Mouse (Mus musculus): ENCODE measurements around the gene Rfpl4. TPM values are rescaled to one million over a fixed set of nuclear protein-coding genes. Genes with fewer than 3 reads are reported as not detected.
"Not testable (repeated sequence)": the region's sequence is repeated elsewhere in the genome, so short reads cannot be mapped to it uniquely, and the experiment has no call there.

The Rfpl4 gene
- polyA plus RNA-seq (2015; fragmentation: Nextera tagmentation; extraction: Ambion mirVana) = not detected in 2 replicates

GRCm38 (mm10) chr7:5116850-5117249 lies at the start of gene Rfpl4:
Gene Rfpl4, minus strand, starts transcription at chr7:5116950.
- Histone ChIP-seq H3K27ac (ENCODE audit: low read length) (no peak within 1 kb of the TSS), H3K9ac (ENCODE audit: low read length) (no peak within 1 kb of the TSS), H3K4me2 (ENCODE audit: low read depth, low read length) (no peak within 1 kb of the TSS), H3K27me3 (ENCODE audit: control insufficient read depth, insufficient read depth, low read length) (no peaks in the 10 kb centered on the region), H3K9me3 (replicated peaks; ENCODE audit: control insufficient read depth, low read length) (no peaks in the 10 kb centered on the region), H3K4me3 (replicated peaks; ENCODE audit: low read length) (no peak within 1 kb of the TSS), H3K4me1 (ENCODE audit: control insufficient read depth, insufficient read depth, low read length) (no peaks in the 10 kb centered on the region), H3K36me3 (ENCODE audit: control insufficient read depth, insufficient read depth, low read length) (no peaks in the 10 kb centered on the region)
- WGBS = 76% methylated on average over 3 of the region's 3 CpGs
- ATAC-seq (ENCODE audit: insufficient read depth, low FRiP score) = no peak

- not testable (repeated sequence) for H3K9me3 ChIP-seq (replicated peaks; ENCODE audit: control insufficient read depth, low read length); H3K27ac ChIP-seq (ENCODE audit: low read length); H3K4me3 ChIP-seq (replicated peaks; ENCODE audit: low read length); H3K4me2 ChIP-seq (ENCODE audit: low read depth, low read length); ATAC-seq (ENCODE audit: insufficient read depth, low FRiP score); H3K9ac ChIP-seq (ENCODE audit: low read length); H3K4me1 ChIP-seq (ENCODE audit: control insufficient read depth, insufficient read depth, low read length); H3K27me3 ChIP-seq (ENCODE audit: control insufficient read depth, insufficient read depth, low read length); H3K36me3 ChIP-seq (ENCODE audit: control insufficient read depth, insufficient read depth, low read length)
Measured at GRCm38 (mm10) chr7:5149570-5149969, 32.8 kb upstream of the Rfpl4 start, which contains the start of gene Vmn1r55. Gene Vmn1r55, minus strand, starts transcription at chr7:5149670.

GRCm38 (mm10) chr7:5125549-5126406 lies 9.0 kb upstream of the Rfpl4 start, which contains the start of gene Rasl2-9:
Gene Rasl2-9, minus strand, starts transcription at chr7:5125950.
- H3K27ac ChIP-seq (ENCODE audit: low read length) = no peak within 1 kb of the TSS
- ATAC-seq (ENCODE audit: insufficient read depth, low FRiP score) = peak; percentile 82
- H3K4me2 ChIP-seq (ENCODE audit: low read depth, low read length) = peak within 1 kb of the TSS; percentile 69
- H3K9me3 ChIP-seq (replicated peaks; ENCODE audit: control insufficient read depth, low read length) = no peaks in the 10 kb centered on the region
- peak within 1 kb of the TSS; percentile 60 for H3K9ac ChIP-seq (ENCODE audit: low read length)
- WGBS = 17% methylated on average over 42 of the region's 42 CpGs
- H3K4me1 ChIP-seq (ENCODE audit: control insufficient read depth, insufficient read depth, low read length) = no peaks in the 10 kb centered on the region
- peak within 1 kb of the TSS; percentile 46 for H3K4me3 ChIP-seq (replicated peaks; ENCODE audit: low read length)
- no peaks in the 10 kb centered on the region for H3K36me3 ChIP-seq (ENCODE audit: control insufficient read depth, insufficient read depth, low read length)
- no peaks in the 10 kb centered on the region for H3K27me3 ChIP-seq (ENCODE audit: control insufficient read depth, insufficient read depth, low read length)

- no peaks in the 10 kb centered on the region for H3K36me3 ChIP-seq (ENCODE audit: control insufficient read depth, insufficient read depth, low read length)
- no peak for ATAC-seq (ENCODE audit: insufficient read depth, low FRiP score)
- WGBS = 85% methylated on average over 8 of the region's 8 CpGs
- H3K4me1 ChIP-seq (ENCODE audit: control insufficient read depth, insufficient read depth, low read length) = no peaks in the 10 kb centered on the region
- no peaks in the 10 kb centered on the region for H3K27me3 ChIP-seq (ENCODE audit: control insufficient read depth, insufficient read depth, low read length)
- no peak overlapping the region for H3K9ac ChIP-seq (ENCODE audit: low read length)
- H3K4me3 ChIP-seq (replicated peaks; ENCODE audit: low read length) = no peak overlapping the region
- no peaks in the 10 kb centered on the region for H3K9me3 ChIP-seq (replicated peaks; ENCODE audit: control insufficient read depth, low read length)
- no peak overlapping the region for H3K27ac ChIP-seq (ENCODE audit: low read length)
- no peak overlapping the region for H3K4me2 ChIP-seq (ENCODE audit: low read depth, low read length)
Measured at GRCm38 (mm10) chr7:5125078-5125477, 8.3 kb upstream of the Rfpl4 start.

- H3K4me2 ChIP-seq (ENCODE audit: low read depth, low read length) = no peak overlapping the region
- no peaks in the 10 kb centered on the region for H3K36me3 ChIP-seq (ENCODE audit: control insufficient read depth, insufficient read depth, low read length)
- ATAC-seq (ENCODE audit: insufficient read depth, low FRiP score) = no peak
- no peak overlapping the region for H3K4me3 ChIP-seq (replicated peaks; ENCODE audit: low read length)
- H3K27me3 ChIP-seq (ENCODE audit: control insufficient read depth, insufficient read depth, low read length) = no peaks in the 10 kb centered on the region
- H3K27ac ChIP-seq (ENCODE audit: low read length) = no peak overlapping the region
- WGBS = 30% methylated on average over 3 of the region's 3 CpGs
- H3K9me3 ChIP-seq (replicated peaks; ENCODE audit: control insufficient read depth, low read length) = no peaks in the 10 kb centered on the region
- no peaks in the 10 kb centered on the region for H3K4me1 ChIP-seq (ENCODE audit: control insufficient read depth, insufficient read depth, low read length)
- no peak overlapping the region for H3K9ac ChIP-seq (ENCODE audit: low read length)
Measured at GRCm38 (mm10) chr7:5112701-5113100, 4.0 kb downstream of the Rfpl4 start.

GRCm38 (mm10) chr7:5109301-5109700 lies 7.4 kb downstream of the Rfpl4 start:
- no peak overlapping the region for H3K9ac ChIP-seq (ENCODE audit: low read length)
- H3K27me3 ChIP-seq (ENCODE audit: control insufficient read depth, insufficient read depth, low read length) = no peaks in the 10 kb centered on the region
- H3K4me2 ChIP-seq (ENCODE audit: low read depth, low read length) = no peak overlapping the region
- H3K4me1 ChIP-seq (ENCODE audit: control insufficient read depth, insufficient read depth, low read length) = no peaks in the 10 kb centered on the region
- no peaks in the 10 kb centered on the region for H3K9me3 ChIP-seq (replicated peaks; ENCODE audit: control insufficient read depth, low read length)
- no peak overlapping the region for H3K4me3 ChIP-seq (replicated peaks; ENCODE audit: low read length)
- H3K36me3 ChIP-seq (ENCODE audit: control insufficient read depth, insufficient read depth, low read length) = no peaks in the 10 kb centered on the region
- no peak for ATAC-seq (ENCODE audit: insufficient read depth, low FRiP score)
- WGBS = 78% methylated on average over 8 of the region's 8 CpGs
- H3K27ac ChIP-seq (ENCODE audit: low read length) = no peak overlapping the region

- no peak overlapping the region for H3K4me3 ChIP-seq (replicated peaks; ENCODE audit: low read length)
- H3K4me1 ChIP-seq (ENCODE audit: control insufficient read depth, insufficient read depth, low read length) = no peaks in the 10 kb centered on the region
- no peaks in the 10 kb centered on the region for H3K9me3 ChIP-seq (replicated peaks; ENCODE audit: control insufficient read depth, low read length)
- H3K4me2 ChIP-seq (ENCODE audit: low read depth, low read length) = no peak overlapping the region
- 78% methylated on average over 4 of the region's 4 CpGs for WGBS
- no peaks in the 10 kb centered on the region for H3K36me3 ChIP-seq (ENCODE audit: control insufficient read depth, insufficient read depth, low read length)
- no peak overlapping the region for H3K27ac ChIP-seq (ENCODE audit: low read length)
- H3K27me3 ChIP-seq (ENCODE audit: control insufficient read depth, insufficient read depth, low read length) = no peaks in the 10 kb centered on the region
- ATAC-seq (ENCODE audit: insufficient read depth, low FRiP score) = no peak
- no peak overlapping the region for H3K9ac ChIP-seq (ENCODE audit: low read length)
Measured at GRCm38 (mm10) chr7:5108272-5108671, 8.5 kb downstream of the Rfpl4 start.

GRCm38 (mm10) chr7:5102564-5102963 lies 14.2 kb downstream of the Rfpl4 start:
- Histone ChIP-seq H3K9me3 (replicated peaks; ENCODE audit: control insufficient read depth, low read length) (no peaks in the 10 kb centered on the region), H3K27ac (ENCODE audit: low read length) (no peak overlapping the region), H3K9ac (ENCODE audit: low read length) (no peak overlapping the region), H3K27me3 (ENCODE audit: control insufficient read depth, insufficient read depth, low read length) (no peaks in the 10 kb centered on the region), H3K4me2 (ENCODE audit: low read depth, low read length) (no peak overlapping the region), H3K36me3 (ENCODE audit: control insufficient read depth, insufficient read depth, low read length) (peaks cover 12% of the 10 kb centered on the region), H3K4me1 (ENCODE audit: control insufficient read depth, insufficient read depth, low read length) (no peaks in the 10 kb centered on the region), H3K4me3 (replicated peaks; ENCODE audit: low read length) (no peak overlapping the region)
- no peak for ATAC-seq (ENCODE audit: insufficient read depth, low FRiP score)
- 91% methylated on average over 2 of the region's 2 CpGs for WGBS

GRCm38 (mm10) chr7:5101066-5101663 lies 15.6 kb downstream of the Rfpl4 start:
- Histone ChIP-seq H3K4me3 (replicated peaks; ENCODE audit: low read length) (no peak overlapping the region), H3K4me1 (ENCODE audit: control insufficient read depth, insufficient read depth, low read length) (no peaks in the 10 kb centered on the region), H3K4me2 (ENCODE audit: low read depth, low read length) (no peak overlapping the region), H3K27me3 (ENCODE audit: control insufficient read depth, insufficient read depth, low read length) (no peaks in the 10 kb centered on the region), H3K36me3 (ENCODE audit: control insufficient read depth, insufficient read depth, low read length) (peaks cover 15% of the 10 kb centered on the region), H3K9me3 (replicated peaks; ENCODE audit: control insufficient read depth, low read length) (no peaks in the 10 kb centered on the region), H3K27ac (ENCODE audit: low read length) (no peak overlapping the region), H3K9ac (ENCODE audit: low read length) (no peak overlapping the region)
- no peak for ATAC-seq (ENCODE audit: insufficient read depth, low FRiP score)
- 80% methylated on average over 10 of the region's 10 CpGs for WGBS

All from stomach, embryonic 16.5 days (tissue).